Mouse (Mus musculus): ENCODE data around the gene Apaf1. TPM values are rescaled to one million over a fixed set of nuclear protein-coding genes. Genes with fewer than 3 reads are reported as not detected.

Gene Apaf1
- polyA plus RNA-seq, 1 experiment from 2014 or later, result 15.6 TPM

GRCm38 (mm10) chr10:90947043-90947442, 135.5 kb downstream of the Apaf1 start:
- ATAC-seq, result no peak
- H3K27ac ChIP-seq (ENCODE audit: low read length), result no peak overlapping the region
- no peaks in the 10 kb centered on the region for H3K36me3 ChIP-seq (ENCODE audit: control insufficient read depth, insufficient read depth, low read length)
- no peak overlapping the region for H3K4me3 ChIP-seq (ENCODE audit: low read length)
- no peaks in the 10 kb centered on the region for H3K4me1 ChIP-seq (ENCODE audit: control insufficient read depth, insufficient read depth, low read length)
- H3K9me3 ChIP-seq (ENCODE audit: control insufficient read depth, low read length), result no peaks in the 10 kb centered on the region
- H3K27me3 ChIP-seq (replicated peaks; ENCODE audit: control insufficient read depth, insufficient read depth, low read length), result no peaks in the 10 kb centered on the region
- H3K4me2 ChIP-seq (ENCODE audit: low read depth, low read length), result no peak overlapping the region
- no peak overlapping the region for H3K9ac ChIP-seq (ENCODE audit: low read depth, low read length)
- WGBS, result 86% methylated on average over 6 of the region's 6 CpGs

- Histone ChIP-seq H3K9ac (ENCODE audit: low read depth, low read length) (no peak overlapping the region), H3K27ac (ENCODE audit: low read length) (no peak overlapping the region), H3K9me3 (ENCODE audit: control insufficient read depth, low read length) (no peaks in the 10 kb centered on the region), H3K4me2 (ENCODE audit: low read depth, low read length) (no peak overlapping the region), H3K36me3 (ENCODE audit: control insufficient read depth, insufficient read depth, low read length) (no peaks in the 10 kb centered on the region), H3K4me1 (ENCODE audit: control insufficient read depth, insufficient read depth, low read length) (no peaks in the 10 kb centered on the region), H3K27me3 (replicated peaks; ENCODE audit: control insufficient read depth, insufficient read depth, low read length) (no peaks in the 10 kb centered on the region), H3K4me3 (ENCODE audit: low read length) (no peak overlapping the region)
- WGBS, result 84% methylated on average over 14 of the region's 14 CpGs
- no peak for ATAC-seq
These were observed 140.4 kb downstream of the Apaf1 start for GRCm38 (mm10) chr10:90942001-90942700.

GRCm38 (mm10) chr10:90940521-90941520, 141.7 kb downstream of the Apaf1 start:
- no peaks in the 10 kb centered on the region for H3K9me3 ChIP-seq (ENCODE audit: control insufficient read depth, low read length)
- H3K4me1 ChIP-seq (ENCODE audit: control insufficient read depth, insufficient read depth, low read length), result no peaks in the 10 kb centered on the region
- WGBS, result 77% methylated on average over 15 of the region's 15 CpGs
- ATAC-seq, result no peak
- H3K27ac ChIP-seq (ENCODE audit: low read length), result no peak overlapping the region
- H3K4me2 ChIP-seq (ENCODE audit: low read depth, low read length), result no peak overlapping the region
- H3K4me3 ChIP-seq (ENCODE audit: low read length), result no peak overlapping the region
- no peak overlapping the region for H3K9ac ChIP-seq (ENCODE audit: low read depth, low read length)
- no peaks in the 10 kb centered on the region for H3K36me3 ChIP-seq (ENCODE audit: control insufficient read depth, insufficient read depth, low read length)
- H3K27me3 ChIP-seq (replicated peaks; ENCODE audit: control insufficient read depth, insufficient read depth, low read length), result no peaks in the 10 kb centered on the region

Other genes starting within 250 kb of the Apaf1 start
- 31.7 and 32.4 TPM in 2 replicates for gene Ikbip, start 170 bp upstream of the Apaf1 start, polyA plus RNA-seq (2015; fragmentation: Nextera tagmentation; extraction: Ambion mirVana)
- gene Slc25a3, start 41.3 kb upstream of the Apaf1 start, polyA plus RNA-seq (2015; fragmentation: Nextera tagmentation; extraction: Ambion mirVana), result 743 and 812 TPM in 2 replicates
- 110 and 111 TPM in 2 replicates for gene Tmpo, start 98.5 kb upstream of the Apaf1 start, polyA plus RNA-seq (2015; fragmentation: Nextera tagmentation; extraction: Ambion mirVana)